Mouse (Mus musculus) limb, embryonic 13.5 days (tissue): ENCODE data around the gene Ncapg. TPM values are rescaled to one million over a fixed set of nuclear protein-coding genes. Genes with fewer than 3 reads are reported as not detected.
A peak's percentile ranks its signal among the peaks of the same experiment; 100 is the strongest.
"Not testable (repeated sequence)": the region's sequence is repeated elsewhere in the genome, so short reads cannot be mapped to it uniquely, and the experiment has no call there.

ENCODE experiments used
- ATAC-seq: fragments of 200-750 bp; cut with Nextera tagmentation; 2 replicates; pipeline ENCODE4 v1.8.0; 2017; ENCODE audit warnings: low read depth, moderate number of reproducible peaks, moderate TSS enrichment; ENCODE audit not compliant: low FRiP score
- H3K27ac ChIP-seq: fragments of 300-500 bp; sonication (generic); 2 replicates; pipeline ENCODE4 v1.5.1; 2015; ENCODE audit warnings: inconsistent platforms, mild to moderate bottlenecking, moderate library complexity
- H3K27me3 ChIP-seq: fragments of 300-500 bp; sonication (generic); 2 replicates; pipeline ENCODE4 v1.6.1; 2015; ENCODE audit warnings: mild to moderate bottlenecking, inconsistent platforms
- H3K36me3 ChIP-seq: fragments of 300-500 bp; sonication (generic); 2 replicates; pipeline ENCODE4 v1.6.1; 2015; ENCODE audit warnings: inconsistent platforms, mild to moderate bottlenecking, moderate library complexity
- H3K4me1 ChIP-seq: fragments of 300-500 bp; sonication (generic); 2 replicates; pipeline ENCODE4 v1.6.1; 2015; ENCODE audit warnings: inconsistent platforms
- H3K4me2 ChIP-seq: fragments of 300-500 bp; sonication (generic); replicated peaks from 2 replicates; pipeline ENCODE4 v1.6.1; 2015; ENCODE audit warnings: inconsistent platforms, mild to moderate bottlenecking, moderate library complexity
- H3K4me3 ChIP-seq: fragments of 300-500 bp; sonication (generic); 2 replicates; pipeline ENCODE4 v1.5.1; 2015; ENCODE audit warnings: moderate library complexity, mild to moderate bottlenecking, inconsistent platforms
- H3K9ac ChIP-seq: fragments of 300-500 bp; sonication (generic); 2 replicates; pipeline ENCODE4 v1.6.1; 2015; ENCODE audit warnings: mild to moderate bottlenecking, inconsistent platforms
- H3K9me3 ChIP-seq: fragments of 300-500 bp; sonication (generic); 2 replicates; pipeline ENCODE4 v1.6.1; 2016; ENCODE audit warnings: inconsistent platforms
- WGBS: fragments of 180-500 bp; shearing (Covaris S2); methylation state at CpG from one replicate; pipeline ENCODE4 v1.1.7; 2015; 5-methylcytosine and 5-hydroxymethylcytosine counted together
- polyA plus RNA-seq: library from polyadenylated mRNA; unstranded; fragments of >200 nt; fragmentation: Nextera tagmentation; extraction: Ambion mirVana; gene quantifications from 2 replicates; pipeline ENCODE4 v1.2.1, GENCODE M21; 2015

Gene Ncapg
- 48.2 and 49.7 TPM in 2 replicates for polyA plus RNA-seq

DNA sequence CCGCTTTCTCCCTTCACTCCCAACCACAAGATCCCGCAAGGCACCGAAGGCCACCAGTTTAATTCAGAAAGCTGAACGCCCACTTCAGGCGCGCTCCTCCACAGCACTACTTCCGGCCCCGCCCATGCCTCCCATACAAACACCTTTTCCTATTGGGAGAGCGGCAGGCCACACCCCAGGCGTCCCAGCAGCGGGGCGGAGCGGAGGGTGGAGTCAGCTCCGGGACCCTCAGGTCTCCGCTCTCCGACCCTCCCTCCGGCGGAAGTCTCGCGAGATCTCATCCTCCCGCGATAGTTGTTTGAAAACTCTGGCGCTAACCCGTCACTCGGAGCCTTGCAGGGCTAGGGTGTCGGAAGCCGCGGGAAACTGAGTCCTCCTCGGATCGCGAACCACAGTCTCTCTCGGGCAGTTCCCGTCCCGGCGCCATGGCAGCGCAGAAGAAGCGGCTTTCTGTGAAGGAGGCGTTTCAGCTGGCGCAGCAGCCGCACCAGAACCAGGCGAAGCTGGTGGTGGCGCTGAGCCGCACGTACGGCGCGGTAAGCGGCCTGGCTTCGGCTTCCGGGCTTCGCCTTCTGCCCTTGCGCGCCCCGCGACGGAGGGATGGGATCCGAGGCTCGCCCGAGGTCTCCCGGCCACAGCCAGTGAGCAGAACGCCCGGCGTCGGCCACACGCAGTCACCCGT lies at the start of gene Ncapg:
Ncapg (plus strand) TSS at position 322 of the 682 bp plus-strand sequence.
- Histone ChIP-seq H3K9me3 (no peaks in the 10 kb centered on the region), H3K36me3 (no peaks in the 10 kb centered on the region), H3K4me2 (peak within 1 kb of the TSS; percentile 85), H3K4me3 (peak within 1 kb of the TSS; percentile 83), H3K4me1 (peaks cover 13% of the 10 kb centered on the region), H3K9ac (peak within 1 kb of the TSS; percentile 84), H3K27ac (peak within 1 kb of the TSS; percentile 85), H3K27me3 (no peaks in the 10 kb centered on the region)
- peak; percentile 100 for ATAC-seq
- WGBS = under 1% methylated on average over 66 of the region's 66 CpGs

DNA sequence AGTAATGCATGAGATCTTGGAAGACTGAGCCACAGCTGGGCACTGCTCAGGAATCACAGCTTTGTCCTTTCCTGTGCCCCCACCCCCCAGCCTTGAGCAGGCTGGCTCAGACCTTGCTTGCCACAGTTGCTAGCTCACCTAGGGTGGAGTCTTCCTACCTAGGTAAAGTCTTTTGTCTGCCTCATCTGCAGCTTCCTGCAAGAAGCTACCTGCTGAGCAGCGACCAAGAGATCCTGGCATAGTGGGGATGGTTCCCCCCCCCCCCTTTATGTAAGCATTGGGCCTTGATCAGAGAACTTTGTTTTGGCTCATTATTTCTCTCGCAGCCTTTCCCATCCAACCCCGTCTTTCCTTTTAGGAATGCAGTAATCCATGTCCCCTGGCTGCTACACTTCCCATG lies 48.2 kb upstream of the Ncapg start:
- H3K9ac ChIP-seq = no peak overlapping the region
- no peak overlapping the region for H3K27ac ChIP-seq
- no peaks in the 10 kb centered on the region for H3K36me3 ChIP-seq
- ATAC-seq = no peak
- WGBS = 61% methylated on average over 3 of the region's 3 CpGs
- no peak overlapping the region for H3K4me2 ChIP-seq
- no peaks in the 10 kb centered on the region for H3K4me1 ChIP-seq
- H3K9me3 ChIP-seq = peaks cover 19% of the 10 kb centered on the region
- H3K27me3 ChIP-seq = no peaks in the 10 kb centered on the region
- H3K4me3 ChIP-seq = no peak overlapping the region

DNA sequence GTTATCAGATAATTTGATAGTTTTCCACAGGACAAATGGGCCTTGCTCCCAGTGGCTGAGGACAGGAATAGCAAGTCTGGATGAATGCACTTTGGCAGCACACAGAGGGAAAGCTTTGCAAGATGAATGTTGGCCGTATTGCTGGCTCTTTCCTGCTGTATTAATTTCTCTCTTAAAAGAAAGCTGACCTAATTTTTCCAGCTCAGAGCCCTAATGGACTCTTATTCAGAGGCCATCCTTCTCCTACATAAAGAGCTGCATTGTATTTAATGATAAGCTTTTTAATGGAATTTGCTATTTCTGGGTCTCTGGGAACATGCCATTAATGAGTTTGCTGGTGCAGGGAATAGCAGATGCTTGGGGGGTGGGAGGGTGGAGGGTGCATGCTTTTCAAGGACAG lies 41.9 kb upstream of the Ncapg start:
- Histone ChIP-seq H3K27me3 (no peaks in the 10 kb centered on the region), H3K4me1 (no peaks in the 10 kb centered on the region), H3K9me3 (peaks cover 19% of the 10 kb centered on the region), H3K36me3 (no peaks in the 10 kb centered on the region), H3K4me2 (no peak overlapping the region), H3K27ac (no peak overlapping the region), H3K4me3 (no peak overlapping the region), H3K9ac (no peak overlapping the region)
- WGBS = 71% methylated on average over 1 of the region's 1 CpGs
- no peak for ATAC-seq

DNA sequence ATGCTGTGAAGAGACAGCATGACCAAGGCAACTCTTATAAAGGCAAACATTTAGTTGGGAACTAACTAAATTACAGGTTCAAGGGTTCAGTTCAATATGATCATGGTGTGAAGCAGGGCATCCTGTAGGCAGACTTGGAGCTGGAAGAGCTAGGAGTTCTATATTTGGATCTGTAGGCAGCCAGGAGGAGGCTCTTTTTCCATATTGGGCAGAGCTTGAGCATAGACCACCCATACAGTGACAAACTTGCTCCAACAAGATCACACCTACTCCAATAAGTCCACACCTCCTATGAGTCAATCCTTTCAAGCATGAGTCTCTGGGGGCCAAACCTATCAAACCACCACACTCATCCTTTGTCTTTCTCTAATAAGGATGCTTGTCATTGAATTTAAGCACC lies 40.2 kb upstream of the Ncapg start:
- Histone ChIP-seq H3K9ac (no peak overlapping the region), H3K4me3 (no peak overlapping the region), H3K4me1 (no peaks in the 10 kb centered on the region), H3K4me2 (no peak overlapping the region), H3K27me3 (no peaks in the 10 kb centered on the region), H3K9me3 (peaks cover 8% of the 10 kb centered on the region), H3K27ac (no peak overlapping the region), H3K36me3 (no peaks in the 10 kb centered on the region)
- ATAC-seq = no peak

DNA sequence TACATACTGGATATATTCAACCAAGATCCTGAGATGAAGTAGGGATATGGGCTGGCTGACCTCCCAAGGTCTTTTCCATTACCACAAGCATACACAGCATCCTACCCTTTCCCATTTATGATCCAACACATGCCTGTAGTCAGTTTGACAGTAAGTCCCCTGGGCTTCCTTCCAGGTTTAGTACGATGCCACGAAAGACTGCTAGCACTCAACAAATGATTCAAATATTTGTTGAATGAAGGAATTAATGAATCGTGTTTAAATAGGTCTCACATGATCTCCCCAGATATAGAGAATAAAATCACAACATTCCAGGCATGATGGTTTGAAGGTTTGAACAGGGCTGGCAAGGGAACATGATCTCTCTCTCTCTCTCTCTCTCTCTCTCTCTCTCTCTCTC lies 31.3 kb upstream of the Ncapg start:
- Histone ChIP-seq H3K4me1 (peaks cover 9% of the 10 kb centered on the region), H3K9ac (no peak overlapping the region), H3K9me3 (no peaks in the 10 kb centered on the region), H3K4me3 (peak overlapping the region; percentile 57; the same call in 1 of the 2 replicates), H3K36me3 (no peaks in the 10 kb centered on the region), H3K4me2 (peak overlapping the region; percentile 97), H3K27ac (no peak overlapping the region), H3K27me3 (peaks cover 47% of the 10 kb centered on the region)
- ATAC-seq = 0 out of 2 replicates have a peak, but pooled peaks have one; percentile 16
- whole genome bisulfite sequencing = 39% methylated on average over 3 of the region's 3 CpGs

DNA sequence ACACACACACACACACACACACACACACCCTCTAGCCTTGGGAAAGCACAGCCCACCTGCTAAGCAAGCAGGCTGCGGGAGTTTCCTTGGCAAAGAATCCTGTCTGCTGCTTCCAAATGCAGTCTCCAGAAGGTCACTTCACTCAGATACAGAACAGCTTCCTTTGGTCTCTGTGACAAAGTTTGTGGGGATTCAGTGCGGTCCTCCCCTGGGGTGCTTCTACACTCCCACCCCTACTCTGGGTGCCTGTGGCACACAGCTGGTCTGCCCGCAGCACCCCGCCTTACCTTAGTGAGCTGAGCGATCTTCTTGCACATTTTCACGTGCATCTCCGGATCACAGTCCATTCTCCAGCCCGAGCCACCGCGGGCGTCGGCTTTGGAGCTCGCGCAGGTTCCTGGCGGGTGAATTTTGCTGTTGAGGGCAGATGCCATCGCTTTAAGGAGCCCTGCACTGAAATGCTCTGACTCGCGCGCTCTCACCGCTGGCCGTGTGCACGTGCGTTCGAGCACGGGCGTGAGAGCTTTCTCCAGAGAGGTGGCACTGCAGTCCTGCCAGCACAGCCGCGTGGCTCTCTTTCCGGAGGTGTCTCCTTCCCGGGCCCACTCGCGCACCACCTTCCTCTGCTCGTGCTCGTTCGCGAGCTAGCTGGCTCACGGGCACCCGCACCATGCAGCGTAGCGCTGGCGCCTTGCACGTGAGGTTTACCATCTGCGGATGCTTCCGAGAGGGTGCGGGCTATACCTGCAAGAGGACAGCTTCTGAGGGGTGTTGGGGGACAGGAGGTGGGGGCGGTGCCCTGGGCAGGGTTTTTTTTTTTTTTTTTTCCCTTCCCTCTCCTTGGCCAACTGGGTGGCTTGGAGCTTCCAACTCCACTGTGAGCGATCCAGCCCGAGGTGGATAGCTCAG lies 30.7 kb upstream of the Ncapg start, which contains the start of gene Fam184b:
Fam184b (minus strand) TSS at position 809 of the 909 bp plus-strand sequence.
- H3K9me3 ChIP-seq = no peaks in the 10 kb centered on the region
- H3K4me3 ChIP-seq = peak within 1 kb of the TSS; percentile 57
- H3K27ac ChIP-seq = no peak within 1 kb of the TSS
- H3K4me2 ChIP-seq = peak within 1 kb of the TSS; percentile 97
- H3K27me3 ChIP-seq = peaks cover 48% of the 10 kb centered on the region
- peak; percentile 88 for ATAC-seq
- H3K4me1 ChIP-seq = peaks cover 9% of the 10 kb centered on the region
- peak within 1 kb of the TSS; percentile 75 for H3K9ac ChIP-seq
- WGBS = under 1% methylated on average over 48 of the region's 48 CpGs
- H3K36me3 ChIP-seq = no peaks in the 10 kb centered on the region

DNA sequence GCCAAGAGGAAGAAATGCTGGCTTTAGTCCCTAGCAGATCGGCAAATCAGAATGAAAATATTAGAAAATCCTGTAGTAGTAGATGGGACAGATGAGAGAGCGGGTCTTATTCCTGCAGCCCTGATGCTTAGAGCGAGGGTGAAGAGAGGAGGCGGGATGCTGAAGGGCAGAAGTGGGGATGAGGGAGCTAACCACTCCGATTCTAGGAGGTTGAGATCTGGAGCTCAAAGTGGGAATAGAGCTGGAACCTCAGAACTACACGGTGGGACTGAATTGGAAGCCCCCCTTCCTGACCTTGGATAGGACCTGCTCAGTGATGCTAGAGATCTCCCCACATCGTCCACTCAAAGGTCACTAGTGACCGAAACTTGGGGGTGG lies 30.0 kb upstream of the Ncapg start:
- 2% methylated on average over 8 of the region's 8 CpGs for whole genome bisulfite sequencing
- ATAC-seq = 0 out of 2 replicates have a peak, but pooled peaks have one; percentile 33
- H3K36me3 ChIP-seq = no peaks in the 10 kb centered on the region

DNA sequence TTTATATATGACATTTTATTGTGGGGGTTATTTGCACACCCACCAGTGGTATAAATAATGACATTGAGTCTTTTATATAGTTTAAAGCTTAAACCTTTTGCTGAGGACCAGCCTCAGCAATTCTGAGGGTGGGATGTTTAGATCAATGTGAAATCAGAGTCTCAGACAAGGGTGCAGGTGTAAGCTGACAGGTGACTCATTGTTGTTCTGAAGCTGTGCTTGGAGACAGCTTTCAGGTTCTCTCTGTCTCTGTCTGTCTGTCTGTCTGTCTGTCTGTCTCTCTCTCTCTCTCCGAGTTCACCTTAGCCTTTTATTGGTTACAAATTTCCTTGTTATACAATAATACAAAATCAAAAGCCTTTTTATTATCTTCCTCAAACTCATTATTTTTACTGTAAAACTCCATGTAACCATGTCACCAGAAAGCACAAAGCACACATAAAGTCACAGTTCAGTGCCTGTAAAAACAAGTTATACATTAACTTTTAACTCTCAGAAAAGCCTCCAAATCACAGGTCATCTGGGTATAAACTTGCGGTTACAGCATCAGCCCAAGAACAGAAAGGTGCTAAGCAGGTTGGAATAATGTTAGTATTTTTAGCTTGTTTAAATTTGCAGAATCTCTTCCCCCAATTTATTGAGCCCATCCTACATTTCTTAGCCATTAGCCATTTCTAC lies 18.6 kb upstream of the Ncapg start:
- no peaks in the 10 kb centered on the region for H3K4me1 ChIP-seq
- H3K36me3 ChIP-seq = no peaks in the 10 kb centered on the region
- no peak overlapping the region for H3K4me2 ChIP-seq
- H3K4me3 ChIP-seq = no peak overlapping the region
- no peaks in the 10 kb centered on the region for H3K27me3 ChIP-seq
- 74% methylated on average over 2 of the region's 2 CpGs for WGBS
- no peaks in the 10 kb centered on the region for H3K9me3 ChIP-seq
- H3K9ac ChIP-seq = no peak overlapping the region
- ATAC-seq = no peak
- H3K27ac ChIP-seq = no peak overlapping the region

More for the DNA sequence above, 30.0 kb upstream of the Ncapg start:
- H3K4me3 ChIP-seq = peak overlapping the region; percentile 57
- H3K9ac ChIP-seq = peak overlapping the region; percentile 75
- no peaks in the 10 kb centered on the region for H3K9me3 ChIP-seq
- peak overlapping the region; percentile 97 for H3K4me2 ChIP-seq
- H3K27ac ChIP-seq = no peak overlapping the region
- H3K4me1 ChIP-seq = peaks cover 9% of the 10 kb centered on the region
- H3K27me3 ChIP-seq = peaks cover 48% of the 10 kb centered on the region

DNA sequence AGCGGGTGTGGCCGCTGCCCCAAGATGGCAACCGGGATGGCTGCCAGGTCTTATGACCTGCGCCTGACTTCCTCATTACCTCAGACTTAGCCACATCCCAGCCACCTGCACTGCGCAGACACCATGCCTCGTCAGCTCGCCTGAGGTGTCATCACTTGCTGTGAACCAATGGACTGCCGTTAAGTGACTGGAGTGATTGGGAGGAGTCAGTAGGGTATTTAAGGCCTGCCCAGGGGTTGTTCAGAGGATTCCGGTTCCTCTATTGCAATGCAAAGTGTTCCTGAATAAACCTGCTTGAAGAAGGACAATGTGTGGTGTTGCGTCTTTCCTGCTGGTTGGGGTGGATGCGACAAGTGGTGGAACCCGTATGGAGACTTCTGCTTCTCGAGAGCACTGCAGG lies 11.3 kb upstream of the Ncapg start:
- H3K9me3 ChIP-seq, H3K36me3 ChIP-seq, H3K4me1 ChIP-seq, H3K27ac ChIP-seq, H3K4me3 ChIP-seq, H3K27me3 ChIP-seq, H3K4me2 ChIP-seq, ATAC-seq, H3K9ac ChIP-seq: not testable (repeated sequence)
- WGBS = 95% methylated on average over 13 of the region's 13 CpGs

DNA sequence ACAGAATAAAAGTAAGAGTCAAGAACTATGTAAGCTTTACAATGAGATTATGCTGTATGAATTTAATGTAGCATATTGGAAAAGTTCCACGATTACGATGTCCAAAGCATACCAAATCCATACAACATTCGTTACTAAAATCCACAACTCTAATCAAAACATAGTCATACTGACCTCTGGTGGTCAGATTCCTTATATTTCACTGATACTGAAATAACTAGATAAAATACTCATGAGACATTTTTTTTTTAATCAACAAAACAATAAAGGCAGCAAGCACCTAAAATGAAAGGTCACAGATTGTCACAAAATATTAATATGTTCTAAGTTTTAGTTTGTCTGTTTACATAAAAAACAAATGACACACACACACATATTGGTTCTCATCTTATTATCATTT lies 1.4 kb upstream of the Ncapg start:
- Histone ChIP-seq H3K4me3 (peak overlapping the region; percentile 83; the same call in 1 of the 2 replicates), H3K27ac (no peak overlapping the region), H3K9me3 (no peaks in the 10 kb centered on the region), H3K4me1 (peaks cover 13% of the 10 kb centered on the region), H3K4me2 (peak overlapping the region; percentile 74), H3K9ac (no peak overlapping the region), H3K27me3 (no peaks in the 10 kb centered on the region), H3K36me3 (no peaks in the 10 kb centered on the region)
- ATAC-seq = no peak
- WGBS = 34% methylated on average over 3 of the region's 3 CpGs

DNA sequence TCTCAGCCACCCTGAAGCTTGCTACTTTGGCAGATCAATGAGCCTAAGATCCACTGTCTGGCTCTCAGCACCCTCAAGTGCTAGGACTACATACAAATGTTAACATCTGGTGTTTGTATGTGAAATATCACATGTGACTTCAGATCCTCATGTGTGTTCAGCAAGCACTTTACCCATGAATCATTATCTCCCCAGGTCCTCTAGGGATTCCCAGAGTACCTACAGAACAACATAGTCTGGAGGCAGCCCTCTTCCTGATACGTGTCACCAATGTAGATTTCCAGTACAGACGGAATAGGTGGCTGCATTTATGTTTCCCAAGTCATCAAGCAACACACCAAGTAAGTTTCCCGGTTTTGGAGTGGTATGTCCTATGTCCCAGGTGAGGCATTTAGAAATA lies 888 bp upstream of the Ncapg start:
- 0 out of 2 replicates have a peak overlapping the region, but pooled peaks have one; percentile 70 for H3K27ac ChIP-seq
- H3K4me3 ChIP-seq = peak overlapping the region; percentile 83
- ATAC-seq = 0 out of 2 replicates have a peak, but pooled peaks have one; percentile 21

DNA sequence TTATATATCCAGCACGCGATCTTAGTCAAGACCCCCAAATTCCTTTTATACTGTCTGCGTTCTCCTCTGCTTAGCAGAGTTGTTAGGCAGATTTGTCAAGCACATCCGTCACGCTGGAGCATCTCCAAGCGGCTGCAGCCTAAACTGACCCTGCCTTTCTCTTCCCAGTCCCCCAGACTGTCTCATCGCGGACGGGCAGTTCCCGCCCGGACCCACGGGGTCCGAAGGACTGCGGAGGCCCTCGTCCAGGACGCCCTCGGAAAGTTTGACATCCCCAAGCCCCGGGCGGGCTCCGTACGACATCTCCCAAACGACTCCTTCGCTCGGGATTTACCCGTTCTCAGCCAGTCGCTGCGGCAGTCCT lies 503 bp upstream of the Ncapg start:
- peaks cover 13% of the 10 kb centered on the region for H3K4me1 ChIP-seq
- no peaks in the 10 kb centered on the region for H3K9me3 ChIP-seq
- H3K36me3 ChIP-seq = no peaks in the 10 kb centered on the region
- under 1% methylated on average over 27 of the region's 27 CpGs for WGBS
- peak overlapping the region; percentile 83 for H3K4me3 ChIP-seq
- H3K27ac ChIP-seq = peak overlapping the region; percentile 70; the same call in 1 of the 2 replicates
- no peaks in the 10 kb centered on the region for H3K27me3 ChIP-seq
- peak overlapping the region; percentile 74 for H3K4me2 ChIP-seq
- H3K9ac ChIP-seq = peak overlapping the region; percentile 84
- ATAC-seq = peak; percentile 82

More for the DNA sequence above, 888 bp upstream of the Ncapg start:
- Histone ChIP-seq H3K9me3 (no peaks in the 10 kb centered on the region), H3K9ac (peak overlapping the region; percentile 84), H3K4me1 (peaks cover 13% of the 10 kb centered on the region), H3K4me2 (peak overlapping the region; percentile 74), H3K36me3 (no peaks in the 10 kb centered on the region), H3K27me3 (no peaks in the 10 kb centered on the region)
- WGBS = under 1% methylated on average over 3 of the region's 3 CpGs
